Mouse (Mus musculus): ENCODE results near the gene Trim34a.
"Not testable (repeated sequence)": the region's sequence is repeated elsewhere in the genome, so short reads cannot be mapped to it uniquely, and the experiment has no call there.

GRCm38 (mm10) chr7:104279361-104279760 is 35.1 kb downstream of the Trim34a start:
- TF ChIP-seq CTCF (IDR thresholded peaks at IDR 0.05; ENCODE audit: borderline replicate concordance, insufficient read depth, low read length); POLR2A (IDR thresholded peaks at IDR 0.05; ENCODE audit: low read depth, low read length): not testable (repeated sequence)
